Mouse (Mus musculus): Measurements from ENCODE around the gene Ptpn23.
"Not testable (repeated sequence)": the region's sequence is repeated elsewhere in the genome, so short reads cannot be mapped to it uniquely, and the experiment has no call there.

The Ptpn23 gene

DNA sequence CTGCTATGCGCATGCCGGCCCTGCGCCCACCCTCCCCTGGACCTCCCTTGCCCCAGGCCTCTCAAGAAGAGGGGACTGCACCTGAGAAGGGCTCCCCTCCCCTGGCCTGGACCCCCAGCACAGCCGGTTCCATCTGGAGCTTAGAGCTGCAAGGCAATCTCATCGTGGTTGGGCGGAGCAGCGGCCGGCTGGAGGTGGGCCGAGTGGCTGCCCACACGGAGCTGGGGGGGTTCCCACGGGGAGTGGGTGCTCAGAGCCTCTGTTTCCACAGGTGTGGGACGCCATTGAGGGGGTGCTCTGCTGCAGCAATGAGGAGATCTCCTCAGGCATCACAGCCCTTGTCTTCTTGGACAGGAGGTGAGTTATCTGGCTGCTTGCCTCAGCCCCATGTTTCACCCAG lies 26.7 kb downstream of the Ptpn23 start:
- DNase-seq (ENCODE audit: low read depth), result no peak

DNA sequence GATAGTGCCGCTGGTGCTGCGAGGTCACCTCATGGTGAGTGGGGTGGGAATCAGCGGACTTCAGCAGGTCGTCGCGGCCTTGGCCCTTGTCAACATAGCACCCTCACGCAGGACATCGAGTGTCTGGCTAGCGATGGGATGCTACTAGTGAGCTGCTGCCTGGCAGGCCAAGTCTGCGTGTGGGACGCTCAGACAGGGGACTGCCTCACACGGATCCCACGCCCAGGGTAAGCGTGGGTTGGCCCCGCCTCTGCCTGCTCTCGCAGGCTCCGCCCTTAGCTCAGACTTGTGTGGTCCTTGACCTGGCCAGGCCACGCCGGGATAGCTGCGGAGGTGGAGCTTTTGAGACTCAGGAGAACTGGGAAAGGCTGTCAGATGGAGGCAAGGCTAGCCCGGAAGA lies 27.4 kb downstream of the Ptpn23 start:
- DNase-seq (ENCODE audit: low read depth), result no peak

DNA sequence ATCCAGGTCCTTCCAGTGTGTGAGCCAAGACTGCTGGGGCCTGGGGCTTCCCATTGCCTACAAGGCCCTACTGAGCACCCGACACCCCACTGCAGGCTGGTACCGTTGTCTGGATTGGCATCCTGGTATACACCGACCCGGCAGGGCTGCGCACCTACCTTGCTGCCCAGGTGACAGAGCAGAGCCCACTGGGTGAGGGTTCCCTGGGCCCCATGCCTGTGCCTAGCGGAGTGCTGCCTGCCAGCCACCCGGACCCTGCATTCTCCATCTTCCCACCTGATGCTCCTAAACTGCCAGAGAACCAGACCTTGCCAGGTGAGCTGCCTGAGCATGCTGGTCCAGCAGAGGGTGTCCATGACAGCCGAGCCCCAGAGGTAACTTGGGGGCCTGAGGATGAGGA lies 28.7 kb downstream of the Ptpn23 start:
- no peak for DNase-seq (ENCODE audit: low read depth)

DNA sequence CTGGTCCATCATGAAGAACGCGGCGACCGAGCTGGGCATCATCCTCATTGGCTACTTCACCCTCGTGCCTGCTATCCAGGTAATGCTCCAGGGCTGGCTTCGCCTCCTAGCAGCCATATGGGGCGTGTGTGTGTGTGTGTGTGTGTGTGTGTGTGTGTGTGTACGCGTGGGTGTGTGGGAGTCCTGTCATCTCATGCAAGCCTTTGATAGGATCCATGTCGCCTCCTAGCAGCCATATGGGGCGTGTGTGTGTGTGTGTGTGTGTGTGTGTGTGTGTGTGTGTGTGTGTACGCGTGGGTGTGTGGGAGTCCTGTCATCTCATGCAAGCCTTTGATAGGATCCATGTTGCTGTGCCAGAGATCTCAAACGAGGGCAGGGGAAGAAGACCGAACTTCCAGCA lies 30.4 kb downstream of the Ptpn23 start:
- not testable (repeated sequence) for DNase-seq (ENCODE audit: low read depth)

DNA sequence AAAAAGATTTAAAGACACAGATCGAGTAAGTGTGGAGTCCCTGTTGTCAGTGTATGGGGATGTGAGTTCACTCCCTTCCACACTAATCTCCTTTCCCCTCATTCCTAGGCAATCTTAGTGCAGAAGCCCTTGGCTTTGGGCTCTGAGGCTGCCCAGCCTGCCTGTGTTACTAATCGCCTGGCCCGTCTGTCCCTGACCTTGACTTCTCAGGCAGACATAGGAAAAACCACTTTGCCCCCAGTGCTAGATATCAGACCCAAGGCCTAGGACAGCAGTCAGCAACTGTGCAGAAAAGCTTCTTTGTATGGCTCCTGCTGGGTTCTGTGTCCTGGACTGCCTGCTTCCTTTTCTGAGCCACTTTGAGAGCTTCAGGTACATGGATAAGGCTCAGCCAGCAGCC lies 32.3 kb downstream of the Ptpn23 start:
- no peak for DNase-seq (ENCODE audit: low read depth)

DNA sequence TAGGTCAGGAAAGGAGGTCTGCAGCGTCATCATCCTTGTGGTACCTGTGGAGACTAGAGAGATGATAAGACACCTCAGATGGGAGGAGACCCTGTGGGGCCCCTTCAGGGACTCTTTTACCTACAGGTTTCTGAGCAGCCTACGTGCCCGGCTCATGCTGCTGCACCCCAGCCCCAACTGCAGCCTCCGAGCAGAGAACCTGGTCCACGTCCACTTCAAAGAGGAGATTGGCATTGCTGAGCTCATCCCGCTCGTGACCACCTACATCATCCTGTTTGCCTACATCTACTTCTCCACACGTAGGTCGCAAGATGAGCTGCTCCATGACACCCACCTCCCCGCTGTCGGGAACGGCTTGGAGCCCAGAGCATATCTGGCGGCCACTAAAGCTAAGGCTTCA lies 34.1 kb downstream of the Ptpn23 start:
- no peak for DNase-seq (ENCODE audit: low read depth)

DNA sequence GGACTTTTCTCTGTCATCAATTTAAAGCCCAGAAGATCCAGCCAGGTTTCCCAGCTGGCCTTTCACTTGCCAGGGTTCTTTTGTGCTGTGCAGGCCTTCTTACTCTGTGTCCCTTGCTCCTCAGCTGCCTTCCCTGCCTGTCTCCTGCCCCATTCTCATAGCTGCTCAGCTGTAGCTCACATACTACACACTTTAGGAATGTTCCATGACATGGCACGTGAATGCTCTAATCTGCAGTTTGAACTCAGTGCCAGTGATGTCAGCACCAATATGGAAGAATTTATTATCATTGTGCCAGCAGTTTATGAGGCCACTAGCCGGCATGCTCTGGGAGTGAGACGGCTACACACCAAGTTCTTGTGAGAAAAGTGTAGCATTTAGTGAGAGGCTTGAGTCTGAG lies 38.2 kb downstream of the Ptpn23 start:
- no peak for DNase-seq (ENCODE audit: low read depth)

DNA sequence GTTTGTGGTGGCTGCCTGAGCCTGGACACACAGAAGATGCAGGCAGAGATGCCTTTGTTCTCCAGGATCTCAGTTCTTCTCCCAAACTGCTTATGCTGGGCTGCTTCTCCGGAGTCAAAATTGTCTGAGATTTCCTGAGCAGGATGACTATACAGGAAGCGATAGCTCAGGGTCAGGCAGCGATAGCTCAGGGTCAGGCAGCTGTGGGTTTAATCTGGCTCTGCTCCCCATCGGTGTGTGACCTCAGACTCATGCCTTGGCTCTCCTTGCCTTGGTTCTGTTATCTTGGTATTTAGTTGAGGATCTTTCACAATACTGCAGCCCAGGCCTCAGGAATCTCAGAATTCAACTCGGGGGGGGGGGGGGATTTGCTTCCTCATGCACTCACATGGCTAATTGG lies 41.3 kb downstream of the Ptpn23 start:
- DNase-seq (ENCODE audit: low read depth), result peak; percentile 79

DNA sequence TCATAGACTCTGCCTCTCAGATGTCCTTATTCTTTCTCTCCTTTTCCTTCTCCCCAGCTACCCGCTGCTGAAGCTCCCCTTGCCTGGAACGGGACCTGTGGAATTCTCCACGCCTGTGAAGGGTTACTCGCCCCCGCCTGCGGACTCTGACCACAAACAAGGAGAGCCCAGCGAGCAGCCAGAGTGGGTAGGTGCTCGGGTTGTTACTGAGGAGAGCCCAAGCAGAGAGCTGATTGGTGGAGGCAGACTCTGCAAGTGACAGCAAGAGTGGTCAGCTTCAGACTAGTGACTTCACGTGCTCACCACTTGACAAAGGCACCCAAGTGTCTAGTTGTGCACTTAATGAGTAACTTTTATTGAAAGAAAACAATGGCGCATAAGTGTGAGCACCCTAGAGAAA lies 45.7 kb downstream of the Ptpn23 start:
- no peak for DNase-seq (ENCODE audit: low read depth)

DNA sequence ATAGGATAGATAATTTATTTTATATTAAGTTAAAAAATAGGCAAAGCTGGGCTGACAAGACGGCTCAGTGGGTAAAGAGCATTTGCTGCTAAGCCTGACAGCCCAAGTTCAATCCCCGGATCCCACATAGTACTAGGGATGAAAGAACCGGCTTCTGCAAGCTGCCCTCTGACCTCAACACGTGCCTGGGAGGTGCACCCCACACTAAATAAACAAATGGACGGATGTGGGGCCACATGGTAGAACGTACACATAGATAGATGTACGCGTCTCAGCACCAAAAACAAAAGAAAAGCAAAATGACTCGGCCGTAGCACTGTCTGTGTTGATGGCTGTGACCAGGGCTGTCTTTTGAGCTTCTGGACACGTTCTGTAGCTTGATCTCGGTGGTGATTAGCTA lies 46.7 kb downstream of the Ptpn23 start:
- DNase-seq (ENCODE audit: low read depth), result no peak

DNA sequence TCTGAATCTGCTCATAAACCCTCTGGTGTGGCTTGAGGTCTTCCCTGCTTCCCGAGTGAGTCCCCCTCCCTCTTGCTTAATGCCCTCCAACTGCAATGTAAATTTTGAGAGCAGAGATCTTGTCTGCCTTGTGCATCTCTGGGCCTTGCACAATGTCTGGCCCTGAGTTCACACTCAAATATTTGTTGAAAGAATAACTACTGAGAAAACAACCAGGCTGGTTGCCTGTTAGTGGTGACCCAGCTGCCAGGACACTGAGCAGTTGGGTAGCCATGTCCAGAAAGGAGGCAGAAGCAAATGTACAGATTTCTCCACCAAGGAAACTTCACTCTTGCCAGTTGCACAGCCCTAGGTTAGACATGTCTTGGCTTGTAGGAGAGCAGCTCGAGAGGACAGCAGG lies 49.7 kb downstream of the Ptpn23 start:
- DNase-seq (ENCODE audit: low read depth), result no peak

DNA sequence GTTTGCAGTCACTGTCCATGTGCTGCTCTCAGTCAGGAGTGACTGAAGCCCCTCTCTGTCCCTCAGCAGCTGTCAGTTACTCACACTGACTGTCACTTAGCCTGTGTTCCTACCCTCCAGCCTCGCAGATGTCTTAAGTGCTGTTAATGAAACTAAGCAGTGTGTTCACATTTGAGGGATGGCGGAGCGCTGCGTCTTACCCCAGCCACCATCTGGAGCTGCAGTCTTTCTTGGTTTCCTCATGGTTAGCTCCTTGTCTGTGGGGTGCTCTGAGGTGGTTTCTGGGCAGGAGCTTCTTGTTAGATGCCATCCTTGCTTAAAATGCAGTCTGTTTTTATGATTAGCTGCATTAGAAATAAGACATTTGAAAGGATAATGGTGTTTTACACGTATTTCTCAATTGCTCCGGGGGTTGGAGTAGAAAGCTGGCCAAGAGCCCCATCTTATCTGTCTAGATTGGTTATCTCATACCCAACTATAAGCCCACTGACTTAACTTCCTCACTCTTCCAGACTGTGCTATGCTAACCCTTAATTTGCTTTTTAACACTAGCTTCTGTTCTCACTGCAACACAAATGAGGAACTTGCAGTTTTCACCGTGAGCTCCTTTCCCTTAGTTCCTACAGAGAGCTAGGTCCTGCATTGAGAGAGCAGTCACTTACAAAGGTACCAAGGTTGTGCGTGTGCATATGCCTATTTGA lies 55.9 kb downstream of the Ptpn23 start:
- no peak for DNase-seq (ENCODE audit: low read depth)

DNA sequence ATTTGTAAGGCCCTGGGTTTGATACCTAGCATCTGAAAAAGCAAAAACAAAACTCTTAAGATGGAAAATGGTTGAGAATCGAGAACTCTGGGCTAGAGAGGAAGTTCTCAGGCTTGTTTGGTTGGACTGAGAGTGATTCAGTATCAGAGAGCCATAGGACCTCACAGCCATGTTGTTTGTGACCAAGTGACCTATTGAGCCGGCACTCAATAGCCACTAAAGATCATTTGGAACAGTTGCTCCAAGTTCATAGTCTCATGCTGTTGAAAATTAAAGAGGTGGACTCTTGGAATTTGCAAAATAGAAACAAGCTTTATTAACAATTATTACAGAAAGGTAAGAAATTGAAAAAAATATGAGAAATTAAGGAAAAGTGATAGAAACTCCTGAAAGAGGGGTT lies 56.7 kb downstream of the Ptpn23 start:
- DNase-seq (ENCODE audit: low read depth), result no peak

DNA sequence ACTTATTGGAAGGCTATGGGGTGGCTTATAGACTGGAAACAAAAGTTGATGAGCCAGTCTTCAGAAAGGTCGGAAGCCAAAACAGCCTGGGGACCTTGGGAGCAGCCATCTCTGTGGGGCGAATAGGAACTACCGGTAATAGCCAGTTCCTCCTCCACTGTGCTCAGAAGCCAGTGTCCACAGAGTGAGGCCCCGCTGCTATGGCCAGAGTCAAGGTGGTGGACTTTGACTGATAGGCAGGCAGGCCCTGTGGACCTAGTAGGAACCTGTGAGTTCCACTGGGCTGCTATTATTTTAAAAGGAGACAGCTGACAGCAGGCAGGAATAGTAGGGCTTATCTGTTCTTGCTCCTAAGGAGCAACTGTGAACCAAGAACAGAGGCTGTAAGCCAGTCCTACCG lies 57.4 kb downstream of the Ptpn23 start:
- DNase-seq (ENCODE audit: low read depth), result no peak

DNA sequence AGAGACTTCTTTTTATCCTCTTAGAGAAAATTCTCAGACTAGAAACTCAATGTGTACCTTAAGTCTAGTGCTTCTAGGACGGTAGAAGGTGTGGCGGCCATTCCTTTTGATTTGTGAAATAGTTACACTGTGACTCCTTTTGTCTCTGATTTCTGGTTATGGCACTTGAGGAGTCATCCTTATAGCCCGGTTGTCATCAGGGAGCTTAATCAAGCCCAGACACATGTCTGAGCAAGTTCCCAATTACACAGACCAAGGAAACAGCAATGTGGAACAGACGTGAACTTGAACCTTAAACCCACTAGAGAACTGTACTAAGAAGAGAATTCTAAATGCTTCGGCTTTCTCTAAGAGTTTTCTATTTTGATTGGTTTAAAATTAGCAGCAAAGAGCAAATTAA lies 57.8 kb downstream of the Ptpn23 start:
- no peak for DNase-seq (ENCODE audit: low read depth)

DNA sequence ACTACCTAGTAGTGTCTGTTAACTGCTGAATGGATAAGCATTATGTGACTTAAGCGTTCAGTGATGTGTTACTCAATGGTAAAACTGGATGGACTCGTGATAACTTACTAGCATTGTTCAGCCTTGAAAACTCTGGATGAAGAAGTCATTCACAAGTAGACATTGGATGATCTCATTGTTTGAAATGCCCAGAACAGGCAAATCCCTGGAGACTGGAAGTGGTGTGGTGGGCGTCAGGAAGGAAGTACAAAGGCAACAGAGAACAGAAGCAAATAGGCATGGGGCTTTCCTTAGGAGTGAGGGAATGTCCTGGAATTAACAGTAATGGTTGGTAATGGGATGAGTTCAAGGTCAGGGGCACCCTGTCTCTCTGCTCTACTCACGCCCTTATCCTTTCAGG lies 59.1 kb downstream of the Ptpn23 start:
- no peak for DNase-seq (ENCODE audit: low read depth)

DNA sequence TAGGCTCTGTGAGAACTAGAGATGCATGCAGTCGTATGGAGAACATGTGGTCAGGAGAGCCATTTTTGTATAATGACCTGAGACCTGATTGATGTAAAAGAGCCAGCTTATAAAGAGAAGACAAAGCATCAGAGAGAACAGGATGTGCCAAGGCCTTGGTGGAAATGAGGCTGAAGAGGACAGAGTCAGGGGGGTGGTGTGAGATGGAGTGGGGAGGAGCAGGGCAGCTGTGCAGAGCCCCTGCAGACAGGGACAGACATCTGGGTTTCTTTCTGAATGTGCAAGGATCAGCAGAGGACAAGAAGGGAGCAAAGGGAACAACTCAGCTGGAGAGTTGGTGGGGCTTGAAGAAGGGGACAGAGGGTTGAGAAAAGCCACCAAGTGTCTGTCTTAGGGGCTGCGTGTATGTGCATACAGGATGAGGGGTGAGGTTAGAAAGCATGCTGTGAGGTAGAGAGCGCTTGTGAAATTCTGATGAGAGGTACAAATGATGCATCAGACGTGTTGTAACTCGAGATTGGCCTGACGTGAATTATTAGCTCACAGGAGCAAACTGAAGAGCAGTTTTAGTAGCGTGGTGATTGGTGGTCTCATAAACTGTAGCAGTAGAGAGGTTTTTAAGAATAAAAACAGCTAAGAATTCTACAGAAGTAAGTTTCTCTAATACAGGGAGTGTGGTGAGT lies 62.8 kb downstream of the Ptpn23 start:
- no peak for DNase-seq (ENCODE audit: low read depth)

DNA sequence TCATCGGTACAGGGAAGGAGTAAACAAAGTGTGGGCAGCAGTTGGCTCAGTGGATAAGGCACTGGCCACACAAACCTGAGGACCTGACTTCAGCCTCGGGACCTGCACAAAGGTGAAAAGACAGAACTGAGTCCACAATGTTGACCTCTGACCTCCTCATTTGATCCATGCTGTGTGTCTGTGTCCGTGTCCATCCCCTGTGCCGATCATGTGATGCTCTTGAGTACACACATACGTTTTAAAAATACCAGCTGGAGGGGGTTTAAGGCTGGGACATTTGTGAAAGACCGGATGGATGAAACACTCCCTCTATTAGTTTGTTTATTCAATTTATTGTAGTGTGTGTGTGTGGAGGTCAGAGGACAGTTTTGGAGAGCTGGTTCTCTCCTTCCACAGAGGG lies 64.2 kb downstream of the Ptpn23 start:
- no peak for DNase-seq (ENCODE audit: low read depth)

DNA sequence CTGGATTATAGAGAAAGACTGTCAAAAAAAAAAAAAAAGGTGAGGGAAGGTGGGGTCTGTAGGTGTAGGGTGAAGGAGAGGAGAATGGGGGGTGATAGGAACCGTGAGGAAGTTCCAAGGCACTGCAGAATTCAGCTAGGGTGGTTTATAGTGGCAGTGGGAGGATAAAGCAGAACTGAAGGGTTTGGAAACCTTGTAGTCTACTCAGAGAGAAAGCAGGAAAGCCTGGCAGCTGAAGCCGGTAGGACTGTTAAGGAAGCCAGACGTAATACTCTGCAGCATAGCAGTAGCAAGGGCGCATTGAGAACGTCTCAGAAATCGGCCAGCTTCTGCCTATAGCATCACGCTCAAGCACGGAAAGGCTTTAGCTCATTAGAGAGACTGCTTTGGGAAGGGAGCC lies 66.0 kb downstream of the Ptpn23 start:
- no peak for DNase-seq (ENCODE audit: low read depth)

DNA sequence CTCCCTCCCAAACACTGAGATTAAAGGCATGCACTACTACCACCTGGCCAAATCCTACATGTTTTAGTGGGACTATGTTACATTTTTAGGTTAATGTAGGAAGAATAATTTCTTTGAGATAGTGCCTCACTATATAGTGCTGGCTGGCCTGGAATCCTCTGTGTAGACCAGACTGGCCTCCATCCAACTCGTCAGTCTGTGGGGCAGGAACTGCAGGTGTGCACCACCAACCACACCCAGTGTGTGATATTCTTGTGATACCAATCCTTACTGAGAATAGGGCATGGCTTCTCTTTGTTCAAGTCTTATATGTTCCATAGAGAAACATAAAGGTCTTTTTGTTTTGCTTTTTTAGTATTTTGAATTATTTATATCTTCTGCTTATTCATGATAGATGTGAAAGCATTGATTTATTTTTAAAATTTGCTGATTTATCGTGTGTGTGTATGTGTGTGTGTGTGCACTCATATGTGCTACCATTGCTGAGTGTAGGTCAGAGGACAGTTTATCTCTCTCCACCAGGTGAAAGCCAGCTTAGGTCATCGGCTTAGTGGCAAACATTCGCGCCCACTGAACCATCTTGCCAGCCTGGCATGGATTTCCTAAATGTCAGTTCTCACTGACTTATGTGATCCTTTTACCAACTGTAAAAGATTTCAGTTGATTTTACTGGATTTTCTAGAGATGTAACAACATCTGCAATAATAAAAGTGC lies 67.8 kb downstream of the Ptpn23 start:
- DNase-seq (ENCODE audit: low read depth), result no peak

Measured in fibroblast of lung, adult 2 months (primary cell).